Mouse (Mus musculus) left cerebral cortex, postnatal 4 days (tissue): ENCODE measurements around the gene Cpxm2. TPM values are rescaled to one million over a fixed set of nuclear protein-coding genes. Genes with fewer than 3 reads are reported as not detected.
A peak's percentile ranks its signal among the peaks of the same experiment; 100 is the strongest.

Source experiments
- DNase-seq: peaks from one replicate; pipeline ENCODE4 v3.0.0-alpha.2; 2022
- intact Hi-C: fragments of 180-260 bp; cut with DNase I; formaldehyde crosslinking; loops from one replicate; pipeline ENCODE4 v1.15.1; 2025
- total RNA-seq, 2 experiments: library from RNA; stranded (reverse); gene quantifications; 2 replicates each; pipeline ENCODE4 v1.2.3; 2021

The Cpxm2 gene
- total RNA-seq, 2 experiments from 2014 or later = 7.3 to 8.1 TPM

- DNase-seq = peak; percentile 66
- intact Hi-C loops = no loop called here
Measured at GRCm38 (mm10) chr7:132153725-132154147, 803 bp downstream of the Cpxm2 start.

- intact Hi-C loops = no loop called here
- DNase-seq = no peak
Measured at GRCm38 (mm10) chr7:132145227-132145800, 9.2 kb downstream of the Cpxm2 start.

GRCm38 (mm10) chr7:132128687-132129086 is 25.9 kb downstream of the Cpxm2 start:
- DNase-seq = peak; percentile 22
- intact Hi-C loops = no loop called here

GRCm38 (mm10) chr7:132124948-132125347 is 29.6 kb downstream of the Cpxm2 start:
- no peak for DNase-seq
- intact Hi-C loops = no loop called here

- no peak for DNase-seq
- intact Hi-C loops = no loop called here
Measured at GRCm38 (mm10) chr7:132123211-132123610, 31.3 kb downstream of the Cpxm2 start.

GRCm38 (mm10) chr7:132119817-132120216 is 34.7 kb downstream of the Cpxm2 start:
- intact Hi-C loops = no loop called here

GRCm38 (mm10) chr7:132111770-132112169 is 42.8 kb downstream of the Cpxm2 start:
- intact Hi-C loops = no loop called here
- no peak for DNase-seq

More at GRCm38 (mm10) chr7:132119817-132120216, 34.7 kb downstream of the Cpxm2 start:
- DNase-seq = no peak

- intact Hi-C loops = no loop called here
- no peak for DNase-seq
Measured at GRCm38 (mm10) chr7:132110308-132110707, 44.2 kb downstream of the Cpxm2 start.

- intact Hi-C loops = no loop called here
- no peak for DNase-seq
Measured at GRCm38 (mm10) chr7:132106891-132107290, 47.6 kb downstream of the Cpxm2 start.

- intact Hi-C loops = no loop called here
- no peak for DNase-seq
Measured at GRCm38 (mm10) chr7:132105326-132105725, 49.2 kb downstream of the Cpxm2 start.

- intact Hi-C loops = no loop called here
- no peak for DNase-seq
Measured at GRCm38 (mm10) chr7:132098441-132098840, 56.1 kb downstream of the Cpxm2 start.

- no peak for DNase-seq
- intact Hi-C loops = no loop called here
Measured at GRCm38 (mm10) chr7:132094666-132095065, 59.9 kb downstream of the Cpxm2 start.

GRCm38 (mm10) chr7:132091551-132091950 is 63.0 kb downstream of the Cpxm2 start:
- no peak for DNase-seq
- intact Hi-C loops = no loop called here

DNA sequence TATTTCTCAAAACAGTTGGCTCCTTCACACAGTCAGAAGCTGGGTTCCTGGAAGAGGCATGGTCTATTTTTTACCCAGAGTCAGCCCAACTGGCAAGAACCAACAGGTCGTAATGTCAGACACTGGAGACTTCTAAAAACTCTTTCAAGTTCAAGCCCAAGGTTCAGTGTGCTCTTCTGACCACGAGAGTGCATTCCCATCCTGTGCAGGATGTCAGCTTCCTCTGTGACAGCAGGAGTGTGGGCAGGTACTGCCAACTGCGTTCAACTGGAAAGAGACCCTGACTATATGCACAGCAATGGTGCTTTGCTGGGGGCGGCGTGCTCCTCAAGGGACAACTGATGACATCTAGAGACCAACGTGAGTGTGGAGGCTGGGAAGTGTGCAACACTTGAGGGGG is 65.9 kb downstream of the Cpxm2 start:
- DNase-seq = no peak

DNA sequence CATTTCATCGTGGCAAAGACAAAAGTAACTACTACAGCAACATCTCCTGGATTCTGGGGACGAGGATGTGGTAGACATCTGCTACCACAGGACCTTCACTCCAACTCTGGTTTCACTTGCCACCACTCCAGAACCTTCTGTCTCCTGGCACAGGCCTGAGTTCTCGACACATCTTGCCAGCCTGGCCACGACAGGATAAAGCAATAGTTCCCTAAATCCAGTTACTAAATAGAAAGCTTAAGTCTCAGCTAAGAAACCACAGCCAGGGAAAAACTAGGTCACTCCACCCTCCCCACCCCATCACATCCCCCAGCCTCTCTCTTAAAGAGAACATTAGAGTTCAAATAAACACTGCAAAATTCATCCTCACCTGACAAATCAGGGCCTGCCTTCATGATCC is 66.4 kb downstream of the Cpxm2 start:
- DNase-seq = no peak

More for the DNA sequence above, 65.9 kb downstream of the Cpxm2 start:
- intact Hi-C loops = no loop called here

GRCm38 (mm10) chr7:132075825-132076224 is 78.7 kb downstream of the Cpxm2 start:
- intact Hi-C loops = no loop called here
- no peak for DNase-seq

More for the DNA sequence above, 66.4 kb downstream of the Cpxm2 start:
- intact Hi-C loops = no loop called here

- intact Hi-C loops = no loop called here
- no peak for DNase-seq
Measured at GRCm38 (mm10) chr7:132074503-132074902, 80.0 kb downstream of the Cpxm2 start.

DNA sequence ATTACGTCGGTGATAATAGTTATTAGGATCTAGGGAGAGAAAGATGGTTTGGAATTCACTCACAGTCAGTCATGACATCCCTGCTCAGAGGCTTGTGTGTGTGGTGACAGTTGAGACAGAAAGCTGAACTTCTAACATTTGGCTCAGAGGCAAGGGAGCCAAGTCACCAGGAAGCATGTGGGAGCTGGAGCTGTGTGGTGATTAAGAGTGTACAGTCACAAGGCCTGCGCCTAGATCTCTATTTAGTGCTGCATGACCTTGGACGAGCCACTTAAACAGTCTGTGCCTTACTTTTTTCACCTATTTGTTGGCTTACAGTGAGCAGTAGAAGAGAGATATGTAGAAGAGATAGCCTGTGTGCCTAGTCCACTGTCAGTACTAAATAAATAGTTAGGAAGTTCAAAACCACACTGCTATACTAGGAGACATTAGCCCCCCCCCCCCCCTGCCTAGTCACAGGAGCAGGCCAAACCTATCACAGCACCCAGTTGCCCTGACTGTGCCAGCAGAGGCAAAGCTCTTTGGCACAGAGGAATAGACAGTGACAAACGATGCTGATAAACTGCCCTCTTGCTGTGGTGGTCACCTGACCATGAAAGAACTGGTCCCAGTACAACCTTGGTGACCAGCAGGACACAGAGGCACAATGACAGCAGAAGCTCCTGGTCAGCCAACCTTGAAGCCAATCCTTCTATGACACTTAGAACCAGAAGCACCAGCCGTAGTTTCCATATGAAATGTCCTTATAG is 83.5 kb downstream of the Cpxm2 start:
- DNase-seq = no peak
- intact Hi-C loops = no loop called here

DNA sequence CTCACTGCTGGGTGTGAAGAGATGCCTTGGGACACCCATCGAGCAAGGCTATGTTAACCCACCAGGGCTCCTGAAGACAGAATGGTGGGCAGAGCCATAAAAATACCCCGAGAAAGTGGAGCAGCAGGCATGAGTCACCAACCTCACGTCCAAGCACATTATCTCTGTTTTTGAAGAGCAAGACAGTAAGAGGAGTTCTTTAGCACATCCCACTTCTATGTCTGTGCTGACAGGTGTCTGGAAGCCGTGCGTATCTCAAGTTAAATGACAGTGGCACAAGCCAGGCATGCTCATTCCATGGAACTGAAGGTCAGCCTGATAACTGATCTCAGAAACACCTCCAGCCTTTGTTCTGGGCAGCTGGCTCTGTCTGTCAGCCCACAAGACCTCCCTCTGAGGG is 86.6 kb downstream of the Cpxm2 start:
- DNase-seq = no peak
- intact Hi-C loops = no loop called here

- no peak for DNase-seq
- intact Hi-C loops = no loop called here
Measured at GRCm38 (mm10) chr7:132067511-132067910, 87.0 kb downstream of the Cpxm2 start.

- intact Hi-C loops = no loop called here
- DNase-seq = no peak
Measured at GRCm38 (mm10) chr7:132060116-132060515, 94.4 kb downstream of the Cpxm2 start.

GRCm38 (mm10) chr7:132056565-132056964 is 98.0 kb downstream of the Cpxm2 start:
- intact Hi-C loops = no loop called here

More at GRCm38 (mm10) chr7:132056565-132056964, 98.0 kb downstream of the Cpxm2 start:
- no peak for DNase-seq
